Mouse (Mus musculus): ENCODE measurements at regions not wholly inside any gene's neighbourhood (a gene's known extent, or its start where the extent isn't known, plus 50 kb on each side); places are given as distances from the start of the nearest gene placed in this dataset.

DNA sequence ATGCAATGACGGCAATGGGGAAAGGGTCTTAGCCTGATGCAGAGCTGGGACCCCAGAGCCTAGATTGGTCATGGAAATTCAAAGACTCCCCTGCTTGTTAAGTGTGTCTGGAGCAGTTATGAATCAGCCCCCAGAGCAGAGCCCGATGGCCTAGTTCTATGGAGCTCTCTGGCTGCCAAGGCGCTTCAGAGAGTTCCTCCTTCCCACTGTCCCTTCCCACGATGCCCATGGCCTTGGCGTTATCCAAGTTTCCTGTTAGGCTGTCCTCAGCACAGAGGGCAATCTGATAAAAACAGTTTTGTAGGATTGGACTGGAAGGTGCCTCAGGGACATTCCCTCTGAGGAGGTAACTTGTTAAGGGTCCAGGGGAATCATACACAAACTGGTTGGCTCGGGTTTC lies 62.2 kb upstream of the Id2 start:
- H3K27me3 ChIP-seq (replicated peaks; ENCODE audit: control insufficient read depth, insufficient read depth, low read length): no peaks in the 10 kb centered on the region
- no peak overlapping the region for H3K27ac ChIP-seq (replicated peaks; ENCODE audit: low read depth, low read length)
- WGBS: 78% methylated on average over 6 of the region's 6 CpGs
- H3K4me1 ChIP-seq (ENCODE audit: control insufficient read depth, insufficient read depth, low read length): no peaks in the 10 kb centered on the region
- H3K9me3 ChIP-seq (ENCODE audit: control insufficient read depth, low read length): no peaks in the 10 kb centered on the region
- no peak overlapping the region for H3K4me3 ChIP-seq (ENCODE audit: low read depth, low read length)
- H3K36me3 ChIP-seq (ENCODE audit: control insufficient read depth, insufficient read depth, low read length): no peaks in the 10 kb centered on the region
- H3K4me2 ChIP-seq (ENCODE audit: low read depth, low read length): no peak overlapping the region
- no peak for DNase-seq (ENCODE audit: low spot score)
- ATAC-seq (ENCODE audit: low read depth): no peak
- no peak overlapping the region for H3K9ac ChIP-seq (ENCODE audit: low read depth, low read length)

DNA sequence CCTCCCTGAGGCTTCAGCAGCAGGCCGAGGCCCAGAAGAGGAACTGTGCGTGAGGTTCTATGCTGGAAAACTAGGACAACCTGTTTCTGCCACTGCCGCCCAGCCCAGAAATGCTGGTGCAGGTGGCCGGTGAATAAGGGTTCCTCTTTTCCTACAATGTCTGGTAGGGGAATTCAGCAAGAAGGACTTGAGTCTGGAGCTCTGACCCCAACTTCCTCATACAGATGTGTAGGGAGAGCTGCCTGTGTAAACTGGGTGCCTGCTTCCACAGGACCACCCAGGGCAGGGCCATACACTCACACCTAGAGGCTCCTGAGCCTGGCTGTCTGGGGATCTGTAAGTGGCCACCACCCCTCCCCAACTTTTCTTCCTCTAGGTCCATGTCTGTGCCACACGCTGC lies 60.3 kb upstream of the Id2 start:
- ATAC-seq (ENCODE audit: low read depth) (no peak), DNase-seq (ENCODE audit: low spot score) (no peak)
- Histone ChIP-seq H3K9me3 (ENCODE audit: control insufficient read depth, low read length) (no peaks in the 10 kb centered on the region), H3K4me1 (ENCODE audit: control insufficient read depth, insufficient read depth, low read length) (no peaks in the 10 kb centered on the region), H3K9ac (ENCODE audit: low read depth, low read length) (no peak overlapping the region), H3K36me3 (ENCODE audit: control insufficient read depth, insufficient read depth, low read length) (no peaks in the 10 kb centered on the region), H3K27me3 (replicated peaks; ENCODE audit: control insufficient read depth, insufficient read depth, low read length) (no peaks in the 10 kb centered on the region), H3K27ac (replicated peaks; ENCODE audit: low read depth, low read length) (no peak overlapping the region), H3K4me3 (ENCODE audit: low read depth, low read length) (no peak overlapping the region), H3K4me2 (ENCODE audit: low read depth, low read length) (no peak overlapping the region)
- 68% methylated on average over 5 of the region's 5 CpGs for WGBS

DNA sequence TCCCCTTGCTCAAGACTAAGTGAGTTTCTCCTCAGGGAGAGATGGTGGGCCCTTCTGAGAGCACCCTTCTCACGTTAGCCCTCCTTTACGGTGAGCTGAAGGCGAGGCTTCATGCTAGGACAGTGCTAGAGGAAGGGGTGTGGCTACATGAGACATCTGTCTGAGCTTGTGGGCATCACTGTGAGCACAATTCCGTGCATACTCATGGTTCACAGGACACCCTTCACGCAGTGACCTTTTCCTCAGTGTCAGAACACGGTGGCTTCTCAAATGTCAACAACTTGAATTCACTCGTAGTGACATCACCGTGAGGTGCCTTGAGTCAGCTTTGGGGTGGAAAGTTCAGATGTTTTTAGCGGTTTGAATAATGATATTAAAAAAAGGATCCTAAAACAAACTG lies 58.5 kb upstream of the Id2 start:
- Histone ChIP-seq H3K27ac (replicated peaks; ENCODE audit: low read depth, low read length) (no peak overlapping the region), H3K36me3 (ENCODE audit: control insufficient read depth, insufficient read depth, low read length) (no peaks in the 10 kb centered on the region), H3K4me2 (ENCODE audit: low read depth, low read length) (no peak overlapping the region), H3K9ac (ENCODE audit: low read depth, low read length) (no peak overlapping the region), H3K27me3 (replicated peaks; ENCODE audit: control insufficient read depth, insufficient read depth, low read length) (no peaks in the 10 kb centered on the region), H3K4me1 (ENCODE audit: control insufficient read depth, insufficient read depth, low read length) (no peaks in the 10 kb centered on the region), H3K4me3 (ENCODE audit: low read depth, low read length) (no peak overlapping the region), H3K9me3 (ENCODE audit: control insufficient read depth, low read length) (no peaks in the 10 kb centered on the region)
- no peak for ATAC-seq (ENCODE audit: low read depth)
- WGBS: 50% methylated on average over 9 of the region's 9 CpGs
- no peak for DNase-seq (ENCODE audit: low spot score)

GRCm38 (mm10) chr12:25148099-25148498 lies 51.2 kb upstream of the Id2 start:
- 90% methylated on average over 6 of the region's 6 CpGs for WGBS
- DNase-seq (ENCODE audit: low spot score) (no peak), ATAC-seq (ENCODE audit: low read depth) (no peak)
- Histone ChIP-seq H3K9ac (ENCODE audit: low read depth, low read length) (no peak overlapping the region), H3K27ac (replicated peaks; ENCODE audit: low read depth, low read length) (no peak overlapping the region), H3K4me2 (ENCODE audit: low read depth, low read length) (no peak overlapping the region), H3K9me3 (ENCODE audit: control insufficient read depth, low read length) (no peaks in the 10 kb centered on the region), H3K27me3 (replicated peaks; ENCODE audit: control insufficient read depth, insufficient read depth, low read length) (no peaks in the 10 kb centered on the region), H3K4me3 (ENCODE audit: low read depth, low read length) (no peak overlapping the region), H3K36me3 (ENCODE audit: control insufficient read depth, insufficient read depth, low read length) (no peaks in the 10 kb centered on the region), H3K4me1 (ENCODE audit: control insufficient read depth, insufficient read depth, low read length) (no peaks in the 10 kb centered on the region)

Measured in embryonic facial prominence, embryonic 14.5 days (tissue).